Mouse (Mus musculus) thymus, adult 18-20 months (tissue): Measurements from ENCODE around the gene Moxd2.
A peak's percentile ranks its signal among the peaks of the same experiment; 100 is the strongest.

Experiments used
- DNase-seq, 2 experiments: peaks; one replicate each; pipeline ENCODE4 v3.0.0; 2022; ENCODE audit warnings: mixed read lengths in 2 of 2

Moxd2 gene

GRCm38 (mm10) chr6:40887394-40887793, at the start of gene Moxd2:
Moxd2 (minus strand) TSS chr6:40887494.
- no peak for DNase-seq

- no peak for DNase-seq
These were observed 32.7 kb upstream of the Moxd2 start for GRCm38 (mm10) chr6:40919954-40920353.

GRCm38 (mm10) chr6:40900287-40900686, 13.0 kb upstream of the Moxd2 start, which contains the start of gene Prss58:
Prss58 (minus strand) TSS chr6:40900387.
- no peak for DNase-seq

- DNase-seq = no peak
These were observed 7.4 kb upstream of the Moxd2 start for GRCm38 (mm10) chr6:40894716-40895115.

GRCm38 (mm10) chr6:40893577-40893976, 6.3 kb upstream of the Moxd2 start:
- peak in 1 of 2 experiments; percentile 21 for DNase-seq

GRCm38 (mm10) chr6:40891754-40892153, 4.5 kb upstream of the Moxd2 start:
- DNase-seq = no peak

GRCm38 (mm10) chr6:40890973-40891372, 3.7 kb upstream of the Moxd2 start:
- peak in 1 of 2 experiments; percentile 11 for DNase-seq

- DNase-seq = no peak
These were observed 42.0 kb downstream of the Moxd2 start for GRCm38 (mm10) chr6:40845283-40845682.
